Mouse (Mus musculus) B cell, adult 62 days (primary cell): Measurements from ENCODE around the gene G6pd2. TPM values are rescaled to one million over a fixed set of nuclear protein-coding genes. Genes with fewer than 3 reads are reported as not detected.

Source experiments
- total RNA-seq: library from RNA; stranded (reverse); gene quantifications from 4 replicates; pipeline ENCODE4 v1.2.4, GENCODE M21; 2023

Gene G6pd2
- not detected in 4 replicates for total RNA-seq

GRCm38 (mm10) chr5:61808516-61808915 is at the start of gene G6pd2:
Gene G6pd2 (plus strand): TSS chr5:61808816.

